Mouse (Mus musculus): Measurements from ENCODE around the gene Spats2l. TPM values are rescaled to one million over a fixed set of nuclear protein-coding genes. Genes with fewer than 3 reads are reported as not detected.

Spats2l gene
- polyA plus RNA-seq, 1 experiment from 2014 or later = 46.7 TPM

DNA sequence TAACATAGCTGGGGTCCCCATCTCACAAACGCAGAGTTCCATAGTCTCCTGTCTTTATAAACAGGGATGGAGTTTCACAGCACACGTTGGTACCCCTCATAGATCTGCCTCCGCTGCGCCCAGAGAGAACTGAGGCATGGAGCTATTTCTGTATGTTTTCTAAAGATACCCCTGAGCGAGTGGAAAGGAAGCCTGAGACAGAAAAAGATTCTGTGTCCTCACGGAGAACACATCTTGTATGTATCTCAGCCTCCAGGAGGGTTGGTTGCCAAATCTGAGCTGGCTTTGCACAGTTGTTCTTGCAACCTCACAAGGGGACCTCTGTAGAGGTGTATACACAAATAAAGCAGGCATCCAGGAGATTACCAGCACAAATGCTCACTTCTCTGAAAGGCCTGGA, 105.0 kb downstream of the Spats2l start:
- no peak overlapping the region for H3K4me3 ChIP-seq (ENCODE audit: low read depth, low read length)
- no peaks in the 10 kb centered on the region for H3K36me3 ChIP-seq (ENCODE audit: control insufficient read depth, insufficient read depth, low read length)
- DNase-seq (ENCODE audit: low spot score) (no peak), ATAC-seq (ENCODE audit: insufficient number of reproducible peaks, low FRiP score, low TSS enrichment, low read depth) (no peak)
- H3K27me3 ChIP-seq (ENCODE audit: control insufficient read depth, insufficient read depth, low read length) = no peaks in the 10 kb centered on the region
- no peak overlapping the region for H3K4me2 ChIP-seq (ENCODE audit: low read depth, severe bottlenecking)
- H3K9ac ChIP-seq (ENCODE audit: low read length) = no peak overlapping the region
- no peak overlapping the region for H3K27ac ChIP-seq (replicated peaks; ENCODE audit: low read depth, low read length)
- H3K9me3 ChIP-seq (ENCODE audit: control insufficient read depth, low read length) = no peaks in the 10 kb centered on the region
- 95% methylated on average over 6 of the region's 6 CpGs for WGBS
- peaks cover 3% of the 10 kb centered on the region for H3K4me1 ChIP-seq (ENCODE audit: control insufficient read depth, insufficient read depth, low read length)

DNA sequence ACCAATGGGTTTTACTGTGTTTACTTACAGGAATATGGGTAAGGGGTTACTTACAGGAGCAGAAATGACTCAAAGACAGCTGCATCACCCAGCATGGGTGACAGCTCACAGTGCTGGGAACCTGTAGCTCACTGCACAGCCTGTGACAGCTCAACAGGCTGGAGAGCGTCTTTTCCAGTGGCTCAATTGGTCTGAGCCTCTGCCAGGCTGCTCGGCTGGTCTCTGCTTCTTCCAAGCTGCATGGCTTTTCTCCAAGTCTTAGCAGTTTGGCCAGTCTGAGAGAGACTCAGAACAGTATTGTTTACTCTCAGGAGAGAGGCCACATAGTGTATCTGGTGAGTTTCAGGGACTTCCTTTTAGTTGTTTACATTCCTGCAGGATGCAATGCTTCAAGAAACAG, 110.9 kb downstream of the Spats2l start:
- Histone ChIP-seq H3K4me3 (ENCODE audit: low read depth, low read length) (no peak overlapping the region), H3K9me3 (ENCODE audit: control insufficient read depth, low read length) (no peaks in the 10 kb centered on the region), H3K9ac (ENCODE audit: low read length) (no peak overlapping the region), H3K4me1 (ENCODE audit: control insufficient read depth, insufficient read depth, low read length) (peaks cover 3% of the 10 kb centered on the region), H3K27me3 (ENCODE audit: control insufficient read depth, insufficient read depth, low read length) (no peaks in the 10 kb centered on the region), H3K4me2 (ENCODE audit: low read depth, severe bottlenecking) (no peak overlapping the region), H3K36me3 (ENCODE audit: control insufficient read depth, insufficient read depth, low read length) (no peaks in the 10 kb centered on the region), H3K27ac (replicated peaks; ENCODE audit: low read depth, low read length) (no peak overlapping the region)
- ATAC-seq (ENCODE audit: insufficient number of reproducible peaks, low FRiP score, low TSS enrichment, low read depth) (no peak), DNase-seq (ENCODE audit: low spot score) (no peak)
- WGBS = 83% methylated on average over 2 of the region's 2 CpGs

DNA sequence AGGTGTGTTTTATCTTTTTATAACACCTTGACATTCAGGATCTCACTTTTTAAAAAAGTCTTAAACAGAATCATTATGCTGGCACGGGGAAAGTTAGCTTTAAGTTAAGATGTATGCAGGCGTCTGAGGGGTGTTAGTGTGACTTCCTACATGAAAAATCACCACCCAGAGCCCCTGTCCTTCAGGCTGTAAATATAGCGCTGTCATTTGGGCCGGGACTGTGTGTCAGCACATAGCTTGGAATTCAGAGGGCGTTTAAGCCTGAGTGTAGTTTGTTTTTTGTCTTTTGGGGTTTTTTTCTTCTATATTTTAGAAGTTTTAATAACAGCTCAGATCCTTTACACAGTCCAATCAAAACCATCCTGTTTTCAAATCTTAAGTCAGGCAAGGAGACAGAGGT, 115.8 kb downstream of the Spats2l start:
- DNase-seq (ENCODE audit: low spot score) (no peak), ATAC-seq (ENCODE audit: insufficient number of reproducible peaks, low FRiP score, low TSS enrichment, low read depth) (no peak)
- Histone ChIP-seq H3K4me3 (ENCODE audit: low read depth, low read length) (no peak overlapping the region), H3K4me2 (ENCODE audit: low read depth, severe bottlenecking) (no peak overlapping the region), H3K4me1 (ENCODE audit: control insufficient read depth, insufficient read depth, low read length) (no peaks in the 10 kb centered on the region), H3K9me3 (ENCODE audit: control insufficient read depth, low read length) (no peaks in the 10 kb centered on the region), H3K27ac (replicated peaks; ENCODE audit: low read depth, low read length) (no peak overlapping the region), H3K27me3 (ENCODE audit: control insufficient read depth, insufficient read depth, low read length) (no peaks in the 10 kb centered on the region), H3K36me3 (ENCODE audit: control insufficient read depth, insufficient read depth, low read length) (no peaks in the 10 kb centered on the region), H3K9ac (ENCODE audit: low read length) (no peak overlapping the region)
- 43% methylated on average over 5 of the region's 5 CpGs for WGBS

DNA sequence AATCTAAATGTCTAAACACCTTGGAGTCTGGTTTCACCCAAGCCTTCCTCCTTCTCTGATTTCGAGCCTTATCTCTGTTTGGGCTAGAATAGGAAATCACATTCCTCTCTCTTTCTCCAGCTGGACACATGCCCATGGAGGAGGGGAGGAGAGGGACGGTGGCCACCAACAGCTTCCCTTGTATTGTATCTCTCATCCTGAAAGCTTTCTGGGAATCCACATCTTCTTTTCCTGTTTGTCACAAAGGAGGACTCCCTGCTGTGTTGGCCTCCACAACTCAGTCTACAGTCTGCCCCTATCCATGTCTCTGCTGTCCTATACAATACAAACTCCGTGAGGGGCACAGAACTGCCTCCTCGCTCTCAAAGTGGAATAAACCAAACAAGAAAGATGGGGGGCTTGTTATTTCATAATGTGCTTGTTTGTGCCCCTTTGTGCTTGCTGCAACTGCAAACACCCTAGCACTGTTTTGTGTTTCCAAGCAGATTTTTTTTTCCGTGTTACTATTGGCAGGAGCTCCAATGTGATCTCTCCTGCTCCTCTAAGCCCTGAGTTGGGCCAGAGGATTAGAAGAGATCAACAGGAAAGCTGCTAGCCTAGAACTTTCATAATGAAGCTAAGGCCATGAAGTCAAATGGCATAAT, 116.4 kb downstream of the Spats2l start:
- Histone ChIP-seq H3K4me1 (ENCODE audit: control insufficient read depth, insufficient read depth, low read length) (no peaks in the 10 kb centered on the region), H3K36me3 (ENCODE audit: control insufficient read depth, insufficient read depth, low read length) (no peaks in the 10 kb centered on the region), H3K9ac (ENCODE audit: low read length) (no peak overlapping the region), H3K4me3 (ENCODE audit: low read depth, low read length) (no peak overlapping the region), H3K27ac (replicated peaks; ENCODE audit: low read depth, low read length) (no peak overlapping the region), H3K9me3 (ENCODE audit: control insufficient read depth, low read length) (no peaks in the 10 kb centered on the region), H3K27me3 (ENCODE audit: control insufficient read depth, insufficient read depth, low read length) (no peaks in the 10 kb centered on the region), H3K4me2 (ENCODE audit: low read depth, severe bottlenecking) (no peak overlapping the region)
- DNase-seq (ENCODE audit: low spot score) (no peak), ATAC-seq (ENCODE audit: insufficient number of reproducible peaks, low FRiP score, low TSS enrichment, low read depth) (no peak)
- WGBS = 44% methylated on average over 5 of the region's 5 CpGs

DNA sequence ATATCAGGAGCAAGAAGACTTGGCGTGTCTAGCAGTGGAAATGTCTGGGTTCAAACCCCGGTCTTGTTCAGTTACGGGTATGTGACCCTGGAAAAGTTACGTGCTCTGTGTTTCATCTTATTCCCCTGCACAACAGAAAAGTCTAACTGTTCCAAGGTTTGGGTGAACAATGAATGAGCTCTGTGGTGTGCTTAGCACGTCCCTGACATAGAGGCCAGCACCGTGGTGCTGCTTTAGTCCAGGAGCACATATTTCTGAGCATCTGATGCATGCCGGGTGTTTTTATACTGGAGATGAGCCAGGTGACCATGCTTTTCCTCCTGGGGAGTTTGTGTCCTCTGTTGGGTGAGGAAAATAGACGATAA, 116.9 kb downstream of the Spats2l start:
- DNase-seq (ENCODE audit: low spot score) (no peak), ATAC-seq (ENCODE audit: insufficient number of reproducible peaks, low FRiP score, low TSS enrichment, low read depth) (no peak)
- no peaks in the 10 kb centered on the region for H3K4me1 ChIP-seq (ENCODE audit: control insufficient read depth, insufficient read depth, low read length)
- no peak overlapping the region for H3K27ac ChIP-seq (replicated peaks; ENCODE audit: low read depth, low read length)
- H3K4me2 ChIP-seq (ENCODE audit: low read depth, severe bottlenecking) = no peak overlapping the region
- H3K27me3 ChIP-seq (ENCODE audit: control insufficient read depth, insufficient read depth, low read length) = no peaks in the 10 kb centered on the region
- H3K4me3 ChIP-seq (ENCODE audit: low read depth, low read length) = no peak overlapping the region
- no peaks in the 10 kb centered on the region for H3K36me3 ChIP-seq (ENCODE audit: control insufficient read depth, insufficient read depth, low read length)
- H3K9me3 ChIP-seq (ENCODE audit: control insufficient read depth, low read length) = no peaks in the 10 kb centered on the region
- 90% methylated on average over 8 of the region's 8 CpGs for WGBS
- H3K9ac ChIP-seq (ENCODE audit: low read length) = no peak overlapping the region

DNA sequence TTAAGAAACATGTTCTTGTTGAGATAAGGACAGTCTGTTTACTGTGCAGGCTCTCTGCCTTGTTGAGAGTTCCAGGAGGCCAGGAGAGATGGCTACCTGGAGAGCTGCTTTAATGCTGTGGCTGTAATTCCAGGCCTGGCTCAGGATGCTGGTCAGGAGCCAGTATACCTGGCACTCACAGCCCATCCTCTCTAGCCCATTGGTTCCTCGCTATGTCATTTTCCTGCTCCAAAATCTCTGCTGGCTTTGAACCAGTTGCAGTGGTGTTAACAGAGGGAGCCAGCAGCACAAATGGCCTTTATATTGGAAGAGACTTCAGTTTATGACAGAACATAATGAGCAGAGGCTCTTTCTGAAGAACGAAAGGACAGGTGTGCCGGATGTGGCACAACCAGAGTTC, 127.5 kb downstream of the Spats2l start:
- Histone ChIP-seq H3K4me1 (ENCODE audit: control insufficient read depth, insufficient read depth, low read length) (peaks cover 6% of the 10 kb centered on the region), H3K4me3 (ENCODE audit: low read depth, low read length) (no peak overlapping the region), H3K9ac (ENCODE audit: low read length) (no peak overlapping the region), H3K27me3 (ENCODE audit: control insufficient read depth, insufficient read depth, low read length) (no peaks in the 10 kb centered on the region), H3K4me2 (ENCODE audit: low read depth, severe bottlenecking) (no peak overlapping the region), H3K27ac (replicated peaks; ENCODE audit: low read depth, low read length) (no peak overlapping the region), H3K9me3 (ENCODE audit: control insufficient read depth, low read length) (no peaks in the 10 kb centered on the region), H3K36me3 (ENCODE audit: control insufficient read depth, insufficient read depth, low read length) (no peaks in the 10 kb centered on the region)
- no peak for ATAC-seq (ENCODE audit: insufficient number of reproducible peaks, low FRiP score, low TSS enrichment, low read depth)
- no peak for DNase-seq (ENCODE audit: low spot score)
- WGBS = 77% methylated on average over 3 of the region's 3 CpGs

DNA sequence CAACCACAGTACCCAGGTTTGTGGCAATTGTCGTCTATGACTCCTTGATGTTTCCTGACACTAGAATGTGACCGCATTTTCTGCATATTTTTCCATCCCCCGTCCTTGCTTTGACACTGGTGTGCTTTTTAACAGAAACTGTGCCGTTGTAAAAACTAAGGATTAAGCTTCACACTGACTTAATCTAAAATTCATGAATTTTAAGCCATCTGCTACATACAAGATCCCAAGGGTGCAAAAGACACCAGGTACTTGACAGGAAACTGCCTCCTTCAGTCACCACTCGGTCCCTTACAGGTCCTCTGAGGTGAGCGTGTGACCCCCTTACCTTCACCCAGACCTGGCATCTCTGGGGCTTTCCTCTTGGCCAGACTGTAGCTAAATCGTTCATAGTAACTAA, 129.8 kb downstream of the Spats2l start:
- Histone ChIP-seq H3K36me3 (ENCODE audit: control insufficient read depth, insufficient read depth, low read length) (no peaks in the 10 kb centered on the region), H3K9ac (ENCODE audit: low read length) (no peak overlapping the region), H3K4me1 (ENCODE audit: control insufficient read depth, insufficient read depth, low read length) (peaks cover 10% of the 10 kb centered on the region), H3K4me3 (ENCODE audit: low read depth, low read length) (no peak overlapping the region), H3K27me3 (ENCODE audit: control insufficient read depth, insufficient read depth, low read length) (no peaks in the 10 kb centered on the region), H3K4me2 (ENCODE audit: low read depth, severe bottlenecking) (no peak overlapping the region), H3K27ac (replicated peaks; ENCODE audit: low read depth, low read length) (no peak overlapping the region), H3K9me3 (ENCODE audit: control insufficient read depth, low read length) (no peaks in the 10 kb centered on the region)
- ATAC-seq (ENCODE audit: insufficient number of reproducible peaks, low FRiP score, low TSS enrichment, low read depth) (no peak), DNase-seq (ENCODE audit: low spot score) (no peak)
- 83% methylated on average over 7 of the region's 7 CpGs for WGBS

DNA sequence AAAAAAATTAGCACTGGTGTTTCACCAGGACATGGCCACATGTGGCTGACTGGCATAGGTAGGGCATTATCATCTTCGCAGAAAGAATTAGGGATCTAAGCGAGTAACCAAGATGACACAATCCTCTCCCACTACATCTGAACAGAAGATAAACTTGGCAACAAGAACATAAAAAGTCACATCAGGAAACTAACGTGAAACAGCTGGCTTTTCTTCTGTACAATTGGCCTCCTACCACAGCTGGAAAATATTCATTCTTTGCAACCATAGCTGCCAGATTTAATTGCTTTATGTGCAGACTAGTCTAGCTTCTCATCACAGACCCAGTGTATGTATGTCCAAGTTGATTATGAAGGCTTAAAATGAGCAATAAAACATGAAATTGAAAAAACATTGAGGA, 131.9 kb downstream of the Spats2l start:
- Histone ChIP-seq H3K27me3 (ENCODE audit: control insufficient read depth, insufficient read depth, low read length) (no peaks in the 10 kb centered on the region), H3K9ac (ENCODE audit: low read length) (no peak overlapping the region), H3K9me3 (ENCODE audit: control insufficient read depth, low read length) (no peaks in the 10 kb centered on the region), H3K27ac (replicated peaks; ENCODE audit: low read depth, low read length) (no peak overlapping the region), H3K4me2 (ENCODE audit: low read depth, severe bottlenecking) (no peak overlapping the region), H3K4me3 (ENCODE audit: low read depth, low read length) (no peak overlapping the region), H3K36me3 (ENCODE audit: control insufficient read depth, insufficient read depth, low read length) (no peaks in the 10 kb centered on the region), H3K4me1 (ENCODE audit: control insufficient read depth, insufficient read depth, low read length) (peaks cover 10% of the 10 kb centered on the region)
- 44% methylated on average over 3 of the region's 3 CpGs for WGBS
- ATAC-seq (ENCODE audit: insufficient number of reproducible peaks, low FRiP score, low TSS enrichment, low read depth) (peak; percentile 26; the same call in 1 of the 2 replicates), DNase-seq (ENCODE audit: low spot score) (no peak)

DNA sequence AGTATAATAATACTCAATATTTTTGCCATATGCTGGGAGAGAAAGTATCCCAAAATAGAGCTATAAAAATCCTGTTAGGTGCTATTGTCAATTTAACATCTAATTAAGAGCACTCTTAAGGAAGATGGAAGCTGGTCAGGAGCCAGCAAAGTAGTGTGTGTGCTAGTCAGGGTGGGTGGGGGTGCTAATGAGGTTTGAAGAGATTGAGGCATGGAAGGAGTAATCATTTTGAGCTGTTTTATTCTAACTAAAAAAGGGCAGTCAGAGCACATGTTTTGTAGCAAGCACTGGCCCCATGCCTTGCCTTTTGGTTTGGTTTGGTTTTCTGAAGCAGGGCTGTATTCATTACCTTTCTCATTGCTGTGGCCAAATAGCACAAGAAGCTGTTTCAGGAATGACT, 132.3 kb downstream of the Spats2l start:
- H3K27me3 ChIP-seq (ENCODE audit: control insufficient read depth, insufficient read depth, low read length) = no peaks in the 10 kb centered on the region
- H3K4me1 ChIP-seq (ENCODE audit: control insufficient read depth, insufficient read depth, low read length) = peaks cover 10% of the 10 kb centered on the region
- 0 out of 2 replicates have a peak, but pooled peaks have one; percentile 17 for ATAC-seq (ENCODE audit: insufficient number of reproducible peaks, low FRiP score, low TSS enrichment, low read depth)
- H3K27ac ChIP-seq (replicated peaks; ENCODE audit: low read depth, low read length) = peak overlapping the region; percentile 26; the same call in 1 of the 2 replicates
- no peaks in the 10 kb centered on the region for H3K36me3 ChIP-seq (ENCODE audit: control insufficient read depth, insufficient read depth, low read length)
- no peak overlapping the region for H3K9ac ChIP-seq (ENCODE audit: low read length)
- no peak overlapping the region for H3K4me2 ChIP-seq (ENCODE audit: low read depth, severe bottlenecking)
- no peaks in the 10 kb centered on the region for H3K9me3 ChIP-seq (ENCODE audit: control insufficient read depth, low read length)
- DNase-seq (ENCODE audit: low spot score) = no peak
- H3K4me3 ChIP-seq (ENCODE audit: low read depth, low read length) = no peak overlapping the region

Data from limb, embryonic 11.5 days (tissue).